Mouse (Mus musculus) stomach, embryonic 16.5 days (tissue): ENCODE data around the gene Mpdu1. TPM values are rescaled to one million over a fixed set of nuclear protein-coding genes. Genes with fewer than 3 reads are reported as not detected.

Source experiments
- ATAC-seq: fragments of 200-750 bp; cut with Nextera tagmentation; 2 replicates; pipeline ENCODE4 v1.8.0; 2017; ENCODE audit warnings: moderate number of reproducible peaks, moderate TSS enrichment; ENCODE audit not compliant: insufficient read depth, low FRiP score
- H3K27ac ChIP-seq: fragments of 300-500 bp; sonication (generic); 2 replicates; pipeline ENCODE4 v1.5.1; 2014; ENCODE audit warnings: low read length
- H3K27me3 ChIP-seq: fragments of 300-500 bp; sonication (generic); 2 replicates; pipeline ENCODE4 v1.6.1; 2014; ENCODE audit warnings: low read length, control low read depth, mixed read lengths; ENCODE audit not compliant: control insufficient read depth, insufficient read depth
- H3K36me3 ChIP-seq: fragments of 300-500 bp; sonication (generic); 2 replicates; pipeline ENCODE4 v1.6.1; 2014; ENCODE audit warnings: low read length; ENCODE audit not compliant: control insufficient read depth, insufficient read depth
- H3K4me1 ChIP-seq: fragments of 300-500 bp; sonication (generic); 2 replicates; pipeline ENCODE4 v1.6.1; 2014; ENCODE audit warnings: low read length, control low read depth, mixed read lengths; ENCODE audit not compliant: control insufficient read depth, insufficient read depth
- H3K4me2 ChIP-seq: fragments of 300-500 bp; sonication (generic); 2 replicates; pipeline ENCODE4 v1.6.1; 2014; ENCODE audit warnings: low read depth, low read length, mixed read lengths
- H3K4me3 ChIP-seq: fragments of 300-500 bp; sonication (generic); replicated peaks from 2 replicates; pipeline ENCODE4 v1.5.1; 2014; ENCODE audit warnings: mild to moderate bottlenecking, low read length
- H3K9ac ChIP-seq: fragments of 300-500 bp; sonication (generic); 2 replicates; pipeline ENCODE4 v1.6.1; 2014; ENCODE audit warnings: low read length
- H3K9me3 ChIP-seq: fragments of 300-500 bp; sonication (generic); replicated peaks from 2 replicates; pipeline ENCODE4 v1.6.1; 2016; ENCODE audit warnings: low read length, control low read depth; ENCODE audit not compliant: control insufficient read depth
- WGBS: fragments of 180-500 bp; shearing (Covaris S2); extraction: QIAGEN DNeasy Blood & Tissue Kit; methylation state at CpG from one replicate; pipeline ENCODE4 v1.1.7; 2014; 5-methylcytosine and 5-hydroxymethylcytosine counted together
- polyA plus RNA-seq: library from polyadenylated mRNA; unstranded; fragments of >200 nt; fragmentation: Nextera tagmentation; extraction: Ambion mirVana; gene quantifications from 2 replicates; pipeline ENCODE4 v1.2.1, GENCODE M21; 2015

The Mpdu1 gene
- polyA plus RNA-seq, 1 experiment from 2014 or later: 68.8 TPM

DNA sequence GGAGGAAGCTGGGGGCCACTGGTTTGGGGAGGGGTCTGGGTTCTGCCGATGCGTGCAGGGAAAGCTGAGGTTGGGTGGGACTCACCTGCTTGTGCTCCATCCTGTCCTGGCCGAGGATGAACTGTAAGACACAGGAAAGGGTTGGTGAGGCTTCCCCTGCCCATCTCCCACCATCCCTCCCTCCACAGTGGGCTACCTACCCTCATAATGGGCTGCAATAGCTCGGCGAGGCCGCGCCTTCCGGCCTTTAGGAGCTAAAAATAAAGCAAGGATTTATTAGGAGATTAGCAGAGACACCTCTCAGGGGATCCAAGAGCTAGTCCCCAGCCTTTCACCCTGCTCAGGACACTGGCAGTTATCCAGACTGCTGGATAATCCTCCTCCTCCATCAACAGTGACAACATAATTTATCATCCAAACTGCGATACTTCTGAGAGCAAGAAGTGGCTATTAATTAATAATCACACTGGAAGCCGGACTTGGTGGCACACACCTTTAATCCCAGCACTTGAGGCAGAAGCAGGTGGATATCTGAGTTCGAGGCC lies 31.1 kb upstream of the Mpdu1 start:
- Histone ChIP-seq H3K27me3 (no peaks in the 10 kb centered on the region), H3K4me3 (no peak overlapping the region), H3K4me2 (no peak overlapping the region), H3K27ac (no peak overlapping the region), H3K4me1 (peaks cover 16% of the 10 kb centered on the region; the same call in 1 of the 2 replicates), H3K36me3 (no peaks in the 10 kb centered on the region), H3K9ac (no peak overlapping the region), H3K9me3 (no peaks in the 10 kb centered on the region)
- ATAC-seq: no peak
- WGBS: 53% methylated on average over 11 of the region's 11 CpGs

DNA sequence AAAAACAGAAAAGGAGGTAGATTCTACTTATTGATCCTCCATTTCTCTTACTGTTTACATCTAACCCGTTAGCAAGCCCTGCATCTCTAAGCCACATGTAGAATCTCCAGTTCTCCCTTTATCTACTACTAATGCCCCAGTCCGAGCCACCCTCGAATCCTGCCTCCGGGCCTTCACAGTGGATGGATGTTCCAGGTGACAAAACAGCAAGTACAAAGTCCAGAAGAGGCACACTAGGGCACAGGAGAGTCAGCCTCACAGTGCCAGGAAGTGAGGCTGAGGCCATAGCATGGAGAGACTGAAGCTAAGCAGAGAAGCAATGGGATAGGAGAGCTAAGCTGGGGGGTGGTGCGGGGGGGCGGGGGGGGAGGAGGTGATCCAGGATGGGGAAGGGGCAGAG lies 30.4 kb upstream of the Mpdu1 start:
- H3K27me3 ChIP-seq: no peaks in the 10 kb centered on the region
- no peaks in the 10 kb centered on the region for H3K9me3 ChIP-seq
- H3K36me3 ChIP-seq: no peaks in the 10 kb centered on the region
- no peak overlapping the region for H3K27ac ChIP-seq
- no peak overlapping the region for H3K9ac ChIP-seq
- peaks cover 16% of the 10 kb centered on the region; the same call in 1 of the 2 replicates for H3K4me1 ChIP-seq
- ATAC-seq: no peak
- no peak overlapping the region for H3K4me3 ChIP-seq
- no peak overlapping the region for H3K4me2 ChIP-seq
- WGBS: 69% methylated on average over 6 of the region's 6 CpGs

DNA sequence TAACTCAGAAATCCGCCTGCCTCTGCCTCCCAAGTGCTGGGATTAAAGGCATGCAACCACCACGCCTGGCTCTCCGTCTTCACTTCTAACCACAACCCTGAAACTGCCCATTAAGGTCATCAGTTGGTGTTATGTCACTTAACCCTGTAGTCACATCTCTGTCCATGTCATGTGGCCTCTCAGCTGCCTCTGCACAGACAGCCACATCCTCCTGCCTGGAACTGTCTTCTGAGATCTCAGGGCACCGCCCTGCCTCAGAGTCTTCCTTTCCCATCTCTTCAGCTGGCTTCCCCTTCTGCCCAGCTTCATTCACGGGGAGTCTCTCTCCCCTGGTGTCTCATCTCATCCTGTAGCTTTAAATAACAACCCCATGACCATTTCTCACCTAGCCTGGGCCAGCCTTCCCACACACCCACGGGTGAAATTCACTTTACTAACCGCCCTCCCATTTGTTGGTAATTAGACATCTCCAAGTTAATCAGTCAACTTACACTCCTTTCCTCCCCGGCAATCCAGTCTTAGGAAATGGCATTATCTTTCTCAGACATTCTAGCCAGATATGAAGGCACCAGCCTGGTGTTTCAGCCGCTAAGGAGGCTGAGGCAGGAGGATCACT lies 29.9 kb upstream of the Mpdu1 start:
- ATAC-seq: no peak
- Histone ChIP-seq H3K9me3 (no peaks in the 10 kb centered on the region), H3K27me3 (no peaks in the 10 kb centered on the region), H3K4me1 (peaks cover 16% of the 10 kb centered on the region; the same call in 1 of the 2 replicates), H3K4me3 (no peak overlapping the region), H3K27ac (no peak overlapping the region), H3K4me2 (no peak overlapping the region), H3K9ac (no peak overlapping the region), H3K36me3 (no peaks in the 10 kb centered on the region)
- 68% methylated on average over 9 of the region's 9 CpGs for WGBS

DNA sequence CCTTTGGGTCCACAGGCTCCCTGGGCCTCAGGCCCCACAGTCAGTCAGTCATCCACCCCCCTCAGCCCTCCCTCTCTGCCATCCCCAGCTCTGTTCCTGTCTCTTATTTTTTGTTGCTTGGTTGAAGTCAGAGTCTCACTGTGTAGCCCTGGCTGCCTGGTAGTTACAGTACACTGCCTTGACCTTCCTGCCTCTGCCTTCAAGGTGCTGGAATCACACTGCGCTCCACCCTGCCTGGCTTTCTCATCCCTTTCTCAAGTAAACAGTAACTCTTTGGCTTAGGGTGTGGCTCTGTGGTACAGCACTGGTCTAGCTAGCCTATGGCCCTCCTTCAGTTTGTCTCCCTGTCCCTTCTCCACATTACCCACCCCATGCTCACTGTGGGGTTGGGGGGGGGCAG lies 27.4 kb upstream of the Mpdu1 start:
- no peaks in the 10 kb centered on the region for H3K27me3 ChIP-seq
- H3K9ac ChIP-seq: no peak overlapping the region
- ATAC-seq: no peak
- peaks cover 28% of the 10 kb centered on the region for H3K4me1 ChIP-seq
- 93% methylated on average over 1 of the region's 1 CpGs for WGBS
- no peak overlapping the region for H3K4me2 ChIP-seq
- H3K4me3 ChIP-seq: no peak overlapping the region
- H3K9me3 ChIP-seq: no peaks in the 10 kb centered on the region
- H3K27ac ChIP-seq: no peak overlapping the region
- H3K36me3 ChIP-seq: no peaks in the 10 kb centered on the region

DNA sequence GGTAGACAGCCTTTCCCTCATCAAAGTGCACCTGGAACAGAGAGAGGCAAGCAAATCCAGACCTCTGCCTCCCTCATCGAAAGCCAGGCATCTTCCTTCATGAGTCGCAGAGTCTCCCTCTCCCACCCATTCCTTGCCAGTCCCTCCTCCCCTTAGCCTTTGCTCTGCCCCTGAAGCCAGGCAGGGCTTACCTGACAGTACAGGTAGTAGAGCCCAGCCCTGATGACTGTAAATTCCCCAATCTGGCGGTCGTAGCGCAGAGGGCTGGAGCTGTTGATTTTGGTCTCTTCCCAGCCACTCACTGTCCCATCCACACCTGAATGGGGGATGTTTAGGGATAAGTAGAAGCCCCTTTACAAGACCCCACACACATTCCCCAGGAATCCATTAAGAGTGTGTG lies 24.6 kb upstream of the Mpdu1 start:
- 45% methylated on average over 5 of the region's 5 CpGs for WGBS
- Histone ChIP-seq H3K4me1 (peaks cover 30% of the 10 kb centered on the region), H3K4me3 (no peak overlapping the region), H3K36me3 (no peaks in the 10 kb centered on the region), H3K27me3 (no peaks in the 10 kb centered on the region), H3K27ac (peak overlapping the region; percentile 89; the same call in 1 of the 2 replicates), H3K9ac (peak overlapping the region; percentile 36; the same call in 1 of the 2 replicates), H3K4me2 (peak overlapping the region; percentile 17; the same call in 1 of the 2 replicates), H3K9me3 (no peaks in the 10 kb centered on the region)
- ATAC-seq: no peak

DNA sequence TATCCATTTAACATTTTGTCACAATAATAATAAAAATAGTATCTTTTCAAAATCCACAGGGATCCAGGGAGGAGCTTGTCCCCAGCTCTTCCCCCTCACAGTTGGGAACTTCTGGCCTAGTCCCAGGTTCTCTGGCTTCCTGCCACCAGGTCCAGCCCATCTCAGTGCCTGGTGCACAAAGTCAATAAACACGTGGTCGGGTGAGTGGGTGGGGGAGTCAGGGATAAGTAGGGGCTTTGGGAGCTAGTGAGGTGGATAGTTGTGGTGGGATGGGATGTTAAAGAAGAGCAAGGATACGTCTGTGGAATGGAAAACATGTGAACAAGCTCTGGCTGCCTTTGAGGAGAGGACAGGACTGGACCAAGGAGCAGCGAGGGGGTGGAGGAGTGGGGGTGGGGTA lies 23.9 kb upstream of the Mpdu1 start:
- H3K9me3 ChIP-seq: no peaks in the 10 kb centered on the region

DNA sequence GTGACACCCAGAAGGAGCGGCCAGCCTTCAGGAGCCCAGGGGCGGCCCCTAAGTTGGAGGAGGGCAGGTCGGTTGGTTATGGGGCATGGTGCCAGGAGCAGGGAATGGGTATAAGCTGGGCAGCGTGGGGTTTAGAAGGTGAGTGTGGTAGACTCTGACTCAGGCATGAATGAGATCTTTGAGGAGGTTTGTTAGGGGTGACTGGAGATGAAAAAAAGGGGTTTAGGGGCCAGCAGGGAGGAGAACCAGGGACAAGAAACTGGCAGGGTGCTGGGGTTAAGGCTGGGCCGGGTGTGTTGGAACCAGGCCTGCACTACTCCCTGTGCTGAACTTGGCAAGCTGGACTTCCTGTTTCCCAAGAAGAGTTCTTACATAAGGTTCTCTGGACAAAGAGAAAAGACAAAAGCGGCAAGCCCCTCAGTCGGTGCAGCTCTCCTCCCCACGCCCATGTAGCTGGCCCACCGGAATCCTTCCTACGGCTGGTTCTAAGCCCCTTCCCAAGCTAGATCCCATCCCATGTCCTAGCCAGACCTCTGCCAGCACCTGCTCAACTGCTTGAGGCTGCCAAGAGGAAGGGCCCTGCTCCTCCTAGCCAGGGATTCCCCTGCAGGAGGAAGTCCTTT lies 23.2 kb upstream of the Mpdu1 start, which contains the start of gene Tnfsf13:
Gene Tnfsf13 (minus strand): TSS at position 259 of the 623 bp plus-strand sequence.
- H3K4me3 ChIP-seq: no peak within 1 kb of the TSS
- WGBS: 58% methylated on average over 10 of the region's 10 CpGs
- peak within 1 kb of the TSS; percentile 60 for H3K9ac ChIP-seq
- H3K9me3 ChIP-seq: no peaks in the 10 kb centered on the region
- no peaks in the 10 kb centered on the region for H3K36me3 ChIP-seq
- no peak for ATAC-seq
- H3K4me2 ChIP-seq: peak within 1 kb of the TSS; percentile 20; the same call in 1 of the 2 replicates
- peak within 1 kb of the TSS; percentile 89 for H3K27ac ChIP-seq
- H3K27me3 ChIP-seq: no peaks in the 10 kb centered on the region
- H3K4me1 ChIP-seq: peaks cover 35% of the 10 kb centered on the region

More for the DNA sequence above, 23.9 kb upstream of the Mpdu1 start:
- Histone ChIP-seq H3K4me3 (no peak overlapping the region), H3K9ac (peak overlapping the region; percentile 36; the same call in 1 of the 2 replicates), H3K27me3 (no peaks in the 10 kb centered on the region), H3K4me1 (peaks cover 30% of the 10 kb centered on the region), H3K4me2 (no peak overlapping the region), H3K36me3 (no peaks in the 10 kb centered on the region), H3K27ac (peak overlapping the region; percentile 89)
- ATAC-seq: no peak
- 12% methylated on average over 4 of the region's 4 CpGs for WGBS

DNA sequence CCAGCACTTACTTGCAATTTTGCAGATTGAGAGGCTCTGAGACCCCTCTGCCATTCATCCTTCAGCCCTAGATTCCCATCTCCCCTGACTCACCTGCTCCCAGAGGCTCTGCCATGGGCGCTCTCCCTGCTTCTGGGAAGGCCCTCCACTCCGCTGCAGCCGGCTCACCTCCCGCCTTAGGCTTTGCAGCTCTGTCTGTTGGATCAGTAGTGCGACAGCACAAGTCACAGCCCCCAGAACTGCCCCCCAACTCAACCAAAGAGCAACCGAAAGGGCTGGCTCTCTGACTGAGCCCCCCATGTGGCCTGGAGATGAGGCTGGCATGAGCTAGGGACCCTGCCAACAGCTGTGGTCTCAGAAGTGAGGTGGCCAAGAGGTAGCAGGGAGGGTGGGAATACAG lies 22.5 kb upstream of the Mpdu1 start:
- no peaks in the 10 kb centered on the region for H3K36me3 ChIP-seq
- no peak for ATAC-seq
- no peak overlapping the region for H3K4me2 ChIP-seq
- WGBS: 85% methylated on average over 6 of the region's 6 CpGs
- no peak overlapping the region for H3K4me3 ChIP-seq
- H3K9ac ChIP-seq: 0 out of 2 replicates have a peak overlapping the region, but pooled peaks have one; percentile 38
- peaks cover 39% of the 10 kb centered on the region for H3K4me1 ChIP-seq
- H3K9me3 ChIP-seq: no peaks in the 10 kb centered on the region
- H3K27ac ChIP-seq: peak overlapping the region; percentile 89
- no peaks in the 10 kb centered on the region for H3K27me3 ChIP-seq

DNA sequence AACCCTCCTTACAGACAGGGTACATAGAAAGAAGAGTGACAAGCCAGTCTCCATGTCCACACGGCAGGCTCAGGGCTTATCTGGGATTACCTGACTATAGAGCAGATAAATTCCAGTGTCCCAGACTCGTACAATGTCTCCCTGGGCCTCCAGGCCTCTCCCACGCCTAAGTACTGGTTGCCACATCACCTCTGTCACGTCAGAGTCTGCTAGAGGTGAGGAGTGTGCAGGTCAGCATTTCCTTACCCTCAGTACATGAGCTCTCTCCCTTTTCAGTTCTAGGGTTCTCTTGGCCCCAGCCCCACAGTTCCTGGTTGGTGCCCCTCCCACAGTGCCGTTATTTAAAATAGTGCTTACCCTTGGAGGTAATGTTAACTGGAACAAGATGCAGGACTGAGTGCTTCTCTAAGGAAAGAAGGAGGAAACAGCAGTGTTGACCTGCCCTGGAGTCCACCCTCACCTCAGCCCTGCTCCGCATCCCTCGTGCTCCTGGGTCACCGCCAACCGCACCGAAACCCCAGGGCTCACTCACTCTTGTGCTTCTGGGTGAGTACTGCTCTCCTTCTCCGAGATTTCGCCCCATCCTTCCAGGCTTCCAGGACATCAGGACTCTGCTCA lies 21.8 kb upstream of the Mpdu1 start:
- WGBS: 81% methylated on average over 12 of the region's 12 CpGs
- Histone ChIP-seq H3K9ac (0 out of 2 replicates have a peak overlapping the region, but pooled peaks have one; percentile 7), H3K4me3 (no peak overlapping the region), H3K9me3 (no peaks in the 10 kb centered on the region), H3K36me3 (no peaks in the 10 kb centered on the region), H3K4me1 (peaks cover 39% of the 10 kb centered on the region), H3K27ac (no peak overlapping the region), H3K27me3 (no peaks in the 10 kb centered on the region), H3K4me2 (no peak overlapping the region)
- no peak for ATAC-seq
